9 mouse cellular contexts compared by ENCODE assay signal in genomic region chr13:55327169-55327568, GRCm38 (mm10). TPM values are rescaled to one million over a fixed set of nuclear protein-coding genes. Genes with fewer than 3 reads are reported as not detected.
DNase-seq lines count a peak whose midpoint lies in the region; ATAC-seq and TF ChIP-seq lines count a peak whose summit lies in the region.
"Had no signal": no experiment of that assay in that cellular context is flagged by ENCODE, and none has a peak within 500 bp of the region (broad histone marks: within the 10 kb centered on the region; RNA-seq: fewer than 3 reads in every experiment).

No protein-coding gene starts in this region.

- H3K4me1 ChIP-seq in hindbrain, embryonic 10.5 days (replicated peaks), result peaks cover 60% of the 10 kb centered on the region
- H3K4me1 ChIP-seq in hindbrain, embryonic 11.5 days (replicated peaks; ENCODE audit: control insufficient read depth, insufficient read depth, low read length), result peaks cover 11% of the 10 kb centered on the region
- peaks cover 27 to 48% of the 10 kb centered on the region in 2 experiments for H3K4me1 ChIP-seq in CH12.LX (ENCODE audit: control insufficient read depth in 1 of 2, insufficient read depth in 2 of 2)
- peaks cover 55% of the 10 kb centered on the region for H3K4me1 ChIP-seq in forebrain, embryonic 12.5 days
- H3K4me1 ChIP-seq in liver, embryonic 16.5 days (ENCODE audit: control insufficient read depth, low read depth, low read length), result peaks cover 54% of the 10 kb centered on the region

- no peak for DNase-seq in hindbrain, embryonic 10.5 days (ENCODE audit: low spot score)
- DNase-seq in hindbrain, embryonic 11.5 days (ENCODE audit: low spot score), result no peak
- no peak for DNase-seq in CH12.LX (ENCODE audit: extremely low read depth)
- no peak for DNase-seq in right cerebral cortex, adult 18-20 months
- no peak for DNase-seq in cerebellum, postnatal 10 days
- DNase-seq in c-Kit-positive CD71-positive TER-119-positive erythroid progenitor cells, embryonic 14.5 days (ENCODE audit: low spot score), result no peak

- H3K27me3 ChIP-seq in hindbrain, embryonic 10.5 days (ENCODE audit: insufficient read depth, poor library complexity, severe bottlenecking), result peaks cover 11% of the 10 kb centered on the region
- H3K27me3 ChIP-seq in hindbrain, embryonic 11.5 days (ENCODE audit: control insufficient read depth, insufficient read depth, low read length), result no peaks in the 10 kb centered on the region
- H3K27me3 ChIP-seq in CH12.LX (replicated peaks), result no peaks in the 10 kb centered on the region
- H3K27me3 ChIP-seq in forebrain, embryonic 12.5 days, result no peaks in the 10 kb centered on the region
- H3K27me3 ChIP-seq in liver, embryonic 16.5 days (ENCODE audit: control insufficient read depth, insufficient read depth, low read depth, low read length), result no peaks in the 10 kb centered on the region
- H3K27me3 ChIP-seq: limb, embryonic 12.5 days had no signal

- dilution Hi-C loops in CH12.LX (cut with MboI; ENCODE audit: extremely low pct_ligation_motif_present, extremely low pct_unique_long_range_greater_than_20kb, low sequenced_read_pairs), result no loop called here

- H3K4me2 ChIP-seq in hindbrain, embryonic 11.5 days (replicated peaks; ENCODE audit: low read depth, low read length), result no peak overlapping the region
- H3K4me2 ChIP-seq in CH12.LX (ENCODE audit: insufficient read depth, low read depth, poor library complexity, severe bottlenecking), result no peak overlapping the region
- peak overlapping the region; percentile 82; the same call in 1 of the 2 replicates for H3K4me2 ChIP-seq in forebrain, embryonic 12.5 days
- peak overlapping the region; percentile 88 for H3K4me2 ChIP-seq in liver, embryonic 16.5 days (ENCODE audit: low read depth, low read length)

- peaks cover 45% of the 10 kb centered on the region for H3K36me3 ChIP-seq in hindbrain, embryonic 10.5 days
- peaks cover 8% of the 10 kb centered on the region for H3K36me3 ChIP-seq in hindbrain, embryonic 11.5 days (ENCODE audit: control insufficient read depth, insufficient read depth, low read length)
- H3K36me3 ChIP-seq in CH12.LX (replicated peaks in 1 of 2; ENCODE audit: control insufficient read depth in 1 of 2, insufficient read depth in 1 of 2, low read length in 1 of 2), result peaks cover 29 to 36% of the 10 kb centered on the region in 2 experiments
- peaks cover 37% of the 10 kb centered on the region for H3K36me3 ChIP-seq in forebrain, embryonic 12.5 days (replicated peaks)
- peaks cover 36% of the 10 kb centered on the region for H3K36me3 ChIP-seq in liver, embryonic 16.5 days (ENCODE audit: control insufficient read depth, insufficient read depth)

- 0 out of 2 replicates have a peak, but pooled peaks have one; percentile 19 for TF ChIP-seq POLR2A in CH12.LX (IDR thresholded peaks at IDR 0.05; ENCODE audit: low read depth, low read length)

- in situ Hi-C loops in CH12.LX (cut with MboI; ENCODE audit: low pct_ligation_motif_present, low pct_unique_long_range_greater_than_20kb, low sequenced_read_pairs), result no loop called here

- H3K9ac ChIP-seq in hindbrain, embryonic 11.5 days (ENCODE audit: low read depth, low read length), result no peak overlapping the region
- no peak overlapping the region for H3K9ac ChIP-seq in CH12.LX (ENCODE audit: insufficient read depth, low read depth)
- no peak overlapping the region for H3K9ac ChIP-seq in forebrain, embryonic 12.5 days
- no peak overlapping the region for H3K9ac ChIP-seq in liver, embryonic 16.5 days (ENCODE audit: low read depth, low read length)

- WGBS in hindbrain, embryonic 10.5 days, result 61% methylated on average over 4 of the region's 4 CpGs
- WGBS in hindbrain, embryonic 11.5 days, result 51% methylated on average over 4 of the region's 4 CpGs
- 75% methylated on average over 4 of the region's 4 CpGs for WGBS in forebrain, embryonic 12.5 days
- 57% methylated on average over 4 of the region's 4 CpGs for WGBS in liver, embryonic 16.5 days (ENCODE audit: insufficient replicate concordance)

- TF ChIP-seq CTCF in CH12.LX (conservative IDR thresholded peaks at IDR 0.05 in 1 of 2, IDR thresholded peaks at IDR 0.05 in 1 of 2; ENCODE audit: low read depth in 2 of 2, low read length in 2 of 2), result no peak

- no peak for TF ChIP-seq EP300 in CH12.LX (IDR thresholded peaks at IDR 0.05; ENCODE audit: low read length)

- peaks cover 20% of the 10 kb centered on the region for H3K79me2 ChIP-seq in CH12.LX (replicated peaks; ENCODE audit: control insufficient read depth, extremely low read depth, insufficient read depth, poor library complexity, severe bottlenecking)

- no peak overlapping the region for H3K27ac ChIP-seq in hindbrain, embryonic 10.5 days
- H3K27ac ChIP-seq in hindbrain, embryonic 11.5 days (ENCODE audit: low read depth, low read length), result no peak overlapping the region
- no peak overlapping the region; the same call in 1 of the 2 replicates for H3K27ac ChIP-seq in CH12.LX (ENCODE audit: insufficient read depth, low read depth)
- H3K27ac ChIP-seq in forebrain, embryonic 12.5 days, result peak overlapping the region; percentile 56; the same call in 1 of the 2 replicates
- H3K27ac ChIP-seq in liver, embryonic 16.5 days (ENCODE audit: low read length), result no peak overlapping the region
- H3K27ac ChIP-seq: limb, embryonic 12.5 days had no signal

- ATAC-seq in hindbrain, embryonic 11.5 days (ENCODE audit: low FRiP score), result no peak
- ATAC-seq in forebrain, embryonic 12.5 days (ENCODE audit: low FRiP score), result no peak
- no peak for ATAC-seq in liver, embryonic 16.5 days (ENCODE audit: low read depth)

- TF ChIP-seq RAD21 in CH12.LX (IDR thresholded peaks at IDR 0.05; ENCODE audit: low read depth, low read length), result no peak

- no peaks in the 10 kb centered on the region for H3K9me3 ChIP-seq in hindbrain, embryonic 10.5 days
- no peaks in the 10 kb centered on the region for H3K9me3 ChIP-seq in hindbrain, embryonic 11.5 days (ENCODE audit: control insufficient read depth, low read length)
- H3K9me3 ChIP-seq in CH12.LX (replicated peaks; ENCODE audit: low read length), result no peaks in the 10 kb centered on the region
- H3K9me3 ChIP-seq in forebrain, embryonic 12.5 days, result no peaks in the 10 kb centered on the region
- H3K9me3 ChIP-seq in liver, embryonic 16.5 days (replicated peaks; ENCODE audit: control insufficient read depth, low read length), result no peaks in the 10 kb centered on the region
- H3K9me3 ChIP-seq: limb, embryonic 12.5 days had no signal

- 0 out of 2 replicates have a peak overlapping the region, but pooled peaks have one; percentile 69 for H3K4me3 ChIP-seq in hindbrain, embryonic 10.5 days
- H3K4me3 ChIP-seq in hindbrain, embryonic 11.5 days (ENCODE audit: low read depth, low read length), result no peak overlapping the region
- H3K4me3 ChIP-seq in CH12.LX (replicated peaks in 1 of 3; ENCODE audit: low read depth in 2 of 3, low read length in 2 of 3, poor library complexity in 1 of 3), result no peak overlapping the region
- no peak overlapping the region for H3K4me3 ChIP-seq in forebrain, embryonic 12.5 days (replicated peaks)
- peak overlapping the region; percentile 72 for H3K4me3 ChIP-seq in liver, embryonic 16.5 days (ENCODE audit: low read depth, low read length)

RNA-seq across cellular contexts. Expression of gene Mxd3, which starts 2.5 kb away (rescaled TPM):
- 25.2 and 33.7 TPM in 2 replicates for polyA plus RNA-seq in hindbrain, embryonic 10.5 days (2016; fragmentation: Nextera tagmentation; extraction: Ambion mirVana)
- 28.4 and 30.5 TPM in 2 replicates for polyA plus RNA-seq in hindbrain, embryonic 11.5 days (2014; fragmentation: Nextera tagmentation; extraction: Ambion mirVana)
- total RNA-seq in CH12.LX (2012; rRNA removed), result 7.3 and 10.0 TPM in 2 replicates
- total RNA-seq in CH12.LX (2014; rRNA removed), result 4.1 and 7.0 TPM in 2 replicates
- 6.9 and 13.5 TPM in 2 replicates for polyA plus RNA-seq in CH12.LX (2012; ENCODE audit: insufficient read length, low read depth)
- polyA plus RNA-seq in forebrain, embryonic 12.5 days (2016; fragmentation: Nextera tagmentation; extraction: Ambion mirVana), result 35.5 and 39.1 TPM in 2 replicates
- 24.0 and 28.7 TPM in 2 replicates for polyA plus RNA-seq in liver, embryonic 16.5 days (2015; fragmentation: Nextera tagmentation; extraction: Ambion mirVana)

RNA-seq across cellular contexts. Expression of gene Rab24, which starts 5.4 kb away (rescaled TPM):
- polyA plus RNA-seq in hindbrain, embryonic 10.5 days (2016; fragmentation: Nextera tagmentation; extraction: Ambion mirVana), result 80.9 and 83.7 TPM in 2 replicates
- 90.2 and 90.9 TPM in 2 replicates for polyA plus RNA-seq in hindbrain, embryonic 11.5 days (2014; fragmentation: Nextera tagmentation; extraction: Ambion mirVana)
- 68.0 and 72.5 TPM in 2 replicates for total RNA-seq in CH12.LX (2012; rRNA removed)
- 44.5 and 45.3 TPM in 2 replicates for total RNA-seq in CH12.LX (2014; rRNA removed)
- polyA plus RNA-seq in CH12.LX (2012; ENCODE audit: insufficient read length, low read depth), result 41.7 and 56.6 TPM in 2 replicates
- polyA plus RNA-seq in forebrain, embryonic 12.5 days (2016; fragmentation: Nextera tagmentation; extraction: Ambion mirVana), result 96.9 and 97.7 TPM in 2 replicates
- 42.2 and 50.1 TPM in 2 replicates for polyA plus RNA-seq in liver, embryonic 16.5 days (2015; fragmentation: Nextera tagmentation; extraction: Ambion mirVana)

RNA-seq across cellular contexts. Expression of gene Prelid1, which starts 6.9 kb away (rescaled TPM):
- 510 and 522 TPM in 2 replicates for polyA plus RNA-seq in hindbrain, embryonic 10.5 days (2016; fragmentation: Nextera tagmentation; extraction: Ambion mirVana)
- 433 and 450 TPM in 2 replicates for polyA plus RNA-seq in hindbrain, embryonic 11.5 days (2014; fragmentation: Nextera tagmentation; extraction: Ambion mirVana)
- total RNA-seq in CH12.LX (2012; rRNA removed), result 253 and 302 TPM in 2 replicates
- total RNA-seq in CH12.LX (2014; rRNA removed), result 190 and 205 TPM in 2 replicates
- polyA plus RNA-seq in CH12.LX (2012; ENCODE audit: insufficient read length, low read depth), result 432 and 435 TPM in 2 replicates
- polyA plus RNA-seq in forebrain, embryonic 12.5 days (2016; fragmentation: Nextera tagmentation; extraction: Ambion mirVana), result 316 and 328 TPM in 2 replicates
- polyA plus RNA-seq in liver, embryonic 16.5 days (2015; fragmentation: Nextera tagmentation; extraction: Ambion mirVana), result 202 and 206 TPM in 2 replicates

RNA-seq across cellular contexts. Expression of gene Lman2, which starts 35.4 kb away (rescaled TPM):
- polyA plus RNA-seq in hindbrain, embryonic 10.5 days (2016; fragmentation: Nextera tagmentation; extraction: Ambion mirVana), result 95.2 and 107 TPM in 2 replicates
- polyA plus RNA-seq in hindbrain, embryonic 11.5 days (2014; fragmentation: Nextera tagmentation; extraction: Ambion mirVana), result 64.8 and 77.3 TPM in 2 replicates
- total RNA-seq in CH12.LX (2012; rRNA removed), result 126 and 150 TPM in 2 replicates
- total RNA-seq in CH12.LX (2014; rRNA removed), result 87.9 and 94.6 TPM in 2 replicates
- polyA plus RNA-seq in CH12.LX (2012; ENCODE audit: insufficient read length, low read depth), result 169 and 174 TPM in 2 replicates
- 82.7 TPM in 2 replicates for polyA plus RNA-seq in forebrain, embryonic 12.5 days (2016; fragmentation: Nextera tagmentation; extraction: Ambion mirVana)
- polyA plus RNA-seq in liver, embryonic 16.5 days (2015; fragmentation: Nextera tagmentation; extraction: Ambion mirVana), result 53.3 and 55.5 TPM in 2 replicates

RNA-seq across cellular contexts. Expression of gene Rgs14, which starts 42.4 kb away (rescaled TPM):
- 0.44 and 0.68 TPM in 2 replicates for polyA plus RNA-seq in hindbrain, embryonic 10.5 days (2016; fragmentation: Nextera tagmentation; extraction: Ambion mirVana)
- 0.42 and 0.48 TPM in 2 replicates for polyA plus RNA-seq in hindbrain, embryonic 11.5 days (2014; fragmentation: Nextera tagmentation; extraction: Ambion mirVana)
- total RNA-seq in CH12.LX (2012; rRNA removed) (7.4 and 8.0 TPM in 2 replicates), CH12.LX (2014; rRNA removed) (6.3 and 7.4 TPM in 2 replicates)
- polyA plus RNA-seq in CH12.LX (2012; ENCODE audit: insufficient read length, low read depth), result 6.5 and 7.6 TPM in 2 replicates
- polyA plus RNA-seq in forebrain, embryonic 12.5 days (2016; fragmentation: Nextera tagmentation; extraction: Ambion mirVana), result 0.64 TPM in 1 of 2 replicates, not detected in the other
- 2.8 and 3.2 TPM in 2 replicates for polyA plus RNA-seq in liver, embryonic 16.5 days (2015; fragmentation: Nextera tagmentation; extraction: Ambion mirVana)

Comparison
In these comparisons a context has a peak if more than half of its experiments do, and no peak if none do; other contexts are left out.
1. H3K4me3 ChIP-seq: peak in hindbrain, embryonic 10.5 days (single experiment) and liver, embryonic 16.5 days (single experiment); none in hindbrain, embryonic 11.5 days (single experiment), CH12.LX (0 of 3) and forebrain, embryonic 12.5 days (single experiment).
2. H3K4me2 ChIP-seq: peak in forebrain, embryonic 12.5 days (single experiment) and liver, embryonic 16.5 days (single experiment); none in hindbrain, embryonic 11.5 days (single experiment) and CH12.LX (single experiment).